Comparison of ENCODE assay signal across 8 mouse cellular contexts in the genomic region with DNA sequence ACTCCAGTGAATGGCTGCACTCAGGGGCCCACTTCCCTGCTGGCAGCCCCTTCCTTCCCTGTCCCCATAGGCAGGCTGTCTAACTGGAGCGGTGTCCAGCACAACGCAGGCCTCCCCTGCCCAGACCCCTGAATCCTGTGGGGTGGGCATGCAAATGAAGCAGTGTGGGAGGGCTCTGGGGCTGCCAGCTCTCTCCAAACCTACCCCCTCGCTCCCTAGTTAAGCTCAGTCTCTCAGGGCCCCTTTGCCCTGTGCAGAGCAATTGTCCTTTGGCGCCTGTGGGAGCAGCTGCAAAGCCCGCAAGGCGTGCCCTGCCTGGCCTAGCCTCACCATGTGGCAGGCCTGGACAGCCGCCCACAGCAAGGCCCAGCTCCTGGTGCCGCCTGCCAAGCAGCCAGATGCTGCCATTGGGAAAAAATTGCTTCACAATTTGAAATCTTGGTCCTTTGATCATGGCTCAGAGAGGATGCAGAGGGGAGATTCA.
A peak's percentile ranks its signal among the peaks of the same experiment; 100 is the strongest.
DNase-seq lines count a peak whose midpoint lies in the region; ATAC-seq and TF ChIP-seq lines count a peak whose summit lies in the region.
"Had no signal": no experiment of that assay in that cellular context is flagged by ENCODE, and none has a peak within 500 bp of the region (broad histone marks: within the 10 kb centered on the region; RNA-seq: fewer than 3 reads in every experiment).

No protein-coding gene starts in this region.

- intact Hi-C loops in gastrocnemius, postnatal 14 days (cut with DNase I; ENCODE audit: low total_unique reads) = no loop called here

- H3K4me1 ChIP-seq in hindbrain, postnatal 0 days (ENCODE audit: insufficient read depth, low read length) = peaks cover 14% of the 10 kb centered on the region
- peaks cover 23% of the 10 kb centered on the region for H3K4me1 ChIP-seq in limb, embryonic 13.5 days
- H3K4me1 ChIP-seq: megakaryocyte, embryonic 14.5 days had no signal

- no peaks in the 10 kb centered on the region for H3K36me3 ChIP-seq in hindbrain, postnatal 0 days (ENCODE audit: insufficient read depth, low read length)
- H3K36me3 ChIP-seq in limb, embryonic 13.5 days = peaks cover 4% of the 10 kb centered on the region; the same call in 1 of the 2 replicates

- H3K27me3 ChIP-seq in hindbrain, postnatal 0 days (ENCODE audit: insufficient read depth, low read length) = no peaks in the 10 kb centered on the region
- H3K27me3 ChIP-seq in limb, embryonic 13.5 days = no peaks in the 10 kb centered on the region

- WGBS in hindbrain, postnatal 0 days = 22% methylated on average over 8 of the region's 8 CpGs
- WGBS in limb, embryonic 13.5 days = 24% methylated on average over 8 of the region's 8 CpGs

- no peaks in the 10 kb centered on the region for H3K9me3 ChIP-seq in hindbrain, postnatal 0 days (ENCODE audit: low read length)
- H3K9me3 ChIP-seq in limb, embryonic 13.5 days = no peaks in the 10 kb centered on the region
- H3K9me3 ChIP-seq: megakaryocyte, embryonic 14.5 days had no signal

- peak; percentile 97 for ATAC-seq in hindbrain, postnatal 0 days
- ATAC-seq in limb, embryonic 13.5 days (ENCODE audit: low FRiP score, low read depth) = peak; percentile 89
- no peak for ATAC-seq in megakaryocyte progenitor cell, adult 5-6 weeks (replicated peaks; ENCODE audit: poor library complexity)

- TF ChIP-seq CTCF in hindbrain, postnatal 0 days (IDR thresholded peaks at IDR 0.05; ENCODE audit: low read depth) = no peak

- no peak overlapping the region for H3K4me3 ChIP-seq in hindbrain, postnatal 0 days (ENCODE audit: low read length)
- no peak overlapping the region for H3K4me3 ChIP-seq in limb, embryonic 13.5 days
- H3K4me3 ChIP-seq: megakaryocyte, embryonic 14.5 days had no signal

- peak; percentile 75 for DNase-seq in brain, adult 2 months (ENCODE audit: low read depth, low spot score)
- DNase-seq in embryo, embryonic 11 days = peak; percentile 78
- peak; percentile 83 for DNase-seq in gastrocnemius, postnatal 14 days
- DNase-seq in hindbrain, postnatal 0 days (ENCODE audit: low spot score) = peak; percentile 87
- DNase-seq in ovary, postnatal 36 days (ENCODE audit: low spot score) = peak; percentile 53

- H3K4me2 ChIP-seq in hindbrain, postnatal 0 days (ENCODE audit: low read depth, low read length) = no peak overlapping the region
- H3K4me2 ChIP-seq in limb, embryonic 13.5 days (replicated peaks) = peak overlapping the region; percentile 16; the same call in 1 of the 2 replicates

- H3K27ac ChIP-seq in hindbrain, postnatal 0 days = peak overlapping the region; percentile 43; the same call in 1 of the 2 replicates
- H3K27ac ChIP-seq in limb, embryonic 13.5 days = peak overlapping the region; percentile 85

- H3K9ac ChIP-seq in hindbrain, postnatal 0 days (replicated peaks; ENCODE audit: low read length) = no peak overlapping the region
- peak overlapping the region; percentile 39; the same call in 1 of the 2 replicates for H3K9ac ChIP-seq in limb, embryonic 13.5 days
